Mouse (Mus musculus) fibroblast of lung, adult 2 months (primary cell): Measurements from ENCODE around the gene Ppp1r12c.
A peak's percentile ranks its signal among the peaks of the same experiment; 100 is the strongest.

Source experiments
- DNase-seq: peaks from one replicate; pipeline ENCODE4 v3.0.0-alpha.2; 2011; ENCODE audit warnings: low read depth

Gene Ppp1r12c

GRCm38 (mm10) chr7:4492284-4493224 lies 8.9 kb downstream of the Ppp1r12c start:
- no peak for DNase-seq

DNA sequence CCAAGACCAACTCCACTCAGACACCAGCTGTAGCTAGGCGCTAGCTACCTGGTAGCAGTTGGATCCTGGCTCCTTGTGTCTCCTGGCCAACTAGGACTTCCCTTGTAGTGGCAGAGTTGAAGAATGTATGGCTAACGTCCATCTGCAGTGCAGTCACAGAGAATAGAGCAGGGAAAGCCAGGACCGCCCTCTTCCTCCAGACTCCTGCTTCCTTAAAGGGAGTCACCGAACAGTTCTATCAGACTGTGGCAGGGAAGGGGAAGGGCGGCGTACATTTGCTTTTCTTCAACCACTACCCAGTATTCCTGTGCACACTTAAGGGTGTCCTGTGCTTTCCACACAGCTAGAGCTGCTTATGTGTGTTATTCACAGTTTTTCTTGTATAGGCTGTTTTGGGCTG lies 10.2 kb downstream of the Ppp1r12c start:
- DNase-seq: no peak

DNA sequence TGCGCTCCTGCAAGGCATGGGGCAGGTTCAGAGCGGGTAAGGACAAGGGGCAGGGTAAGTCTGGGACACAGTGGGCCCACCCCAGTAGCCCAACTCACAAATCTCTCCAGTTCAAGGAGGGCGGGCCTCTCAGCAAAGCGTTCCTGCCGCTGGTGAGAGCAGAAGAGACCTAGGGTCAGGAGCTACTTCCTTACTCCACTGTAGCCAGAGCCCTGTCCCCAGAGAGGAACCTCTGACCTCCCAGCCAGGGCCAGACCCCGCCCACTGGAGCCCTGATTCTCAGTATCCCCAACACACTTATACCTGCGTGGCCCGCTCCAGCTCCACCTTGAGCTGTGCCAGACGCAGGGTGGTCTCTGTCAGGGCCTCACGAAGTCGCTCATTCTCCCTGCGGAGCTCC lies 19.2 kb downstream of the Ppp1r12c start:
- no peak for DNase-seq

GRCm38 (mm10) chr7:4479674-4480073 lies 21.8 kb downstream of the Ppp1r12c start:
- DNase-seq: no peak

DNA sequence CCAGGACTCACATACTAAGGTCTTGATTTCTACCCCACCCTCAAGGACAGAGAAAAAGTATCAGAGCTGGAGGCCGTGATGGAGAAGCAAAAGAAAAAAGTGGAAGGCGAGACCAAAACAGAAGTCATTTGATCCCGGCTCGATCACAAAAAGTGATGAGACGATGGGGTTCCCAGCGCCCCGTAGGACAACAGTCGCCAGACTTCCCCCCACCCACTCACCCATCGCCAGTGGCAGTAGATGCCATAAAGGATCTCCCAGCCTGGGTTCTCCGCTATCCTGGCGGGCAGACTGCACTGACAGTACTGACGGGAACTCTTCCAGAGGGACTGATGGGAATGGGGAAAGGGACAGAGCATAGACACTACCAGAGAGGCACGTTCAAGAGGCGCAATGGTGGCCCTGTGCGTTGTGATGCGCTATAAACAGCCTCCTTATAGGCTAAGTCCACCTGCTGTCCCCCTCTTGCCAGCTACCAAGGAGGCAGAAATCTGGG lies 22.6 kb downstream of the Ppp1r12c start:
- DNase-seq: no peak

DNA sequence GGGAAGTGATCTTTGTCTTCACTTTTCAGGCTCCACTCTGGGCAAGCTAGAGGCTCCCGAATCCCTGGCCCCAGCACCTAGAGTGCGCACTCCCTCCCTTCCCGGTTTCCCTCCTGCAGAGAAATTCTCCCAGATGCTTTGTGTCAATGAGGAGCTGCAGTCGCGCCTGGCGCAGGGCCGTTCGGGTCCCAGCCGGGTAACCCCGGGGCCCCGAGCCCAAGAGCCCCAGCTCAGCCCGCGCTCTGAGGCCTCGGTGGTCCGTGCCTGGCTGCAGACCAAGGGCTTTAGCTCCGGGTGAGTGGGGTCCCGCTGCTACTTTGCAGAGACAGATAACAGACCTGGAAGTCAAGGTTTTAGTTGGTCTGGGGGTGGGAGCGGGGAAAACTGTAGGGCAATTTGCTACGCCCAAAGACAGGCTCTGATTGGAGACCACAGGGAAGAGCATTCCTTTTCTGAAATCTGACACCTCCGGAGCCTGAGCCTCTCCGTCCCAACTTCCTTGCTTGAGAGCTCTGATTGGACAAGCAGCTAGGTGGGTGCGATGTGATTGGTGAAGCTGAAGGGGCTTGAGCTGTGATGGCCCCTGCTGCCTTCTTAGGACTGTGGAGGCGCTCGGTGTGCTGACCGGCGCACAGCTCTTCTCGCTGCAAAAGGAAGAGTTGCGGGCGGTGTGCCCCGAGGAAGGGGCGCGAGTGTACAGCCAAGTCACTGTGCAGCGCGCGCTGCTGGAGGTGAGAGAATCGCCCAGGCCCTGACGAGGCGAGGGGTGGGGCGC lies 23.3 kb downstream of the Ppp1r12c start:
- peak; percentile 66 for DNase-seq

DNA sequence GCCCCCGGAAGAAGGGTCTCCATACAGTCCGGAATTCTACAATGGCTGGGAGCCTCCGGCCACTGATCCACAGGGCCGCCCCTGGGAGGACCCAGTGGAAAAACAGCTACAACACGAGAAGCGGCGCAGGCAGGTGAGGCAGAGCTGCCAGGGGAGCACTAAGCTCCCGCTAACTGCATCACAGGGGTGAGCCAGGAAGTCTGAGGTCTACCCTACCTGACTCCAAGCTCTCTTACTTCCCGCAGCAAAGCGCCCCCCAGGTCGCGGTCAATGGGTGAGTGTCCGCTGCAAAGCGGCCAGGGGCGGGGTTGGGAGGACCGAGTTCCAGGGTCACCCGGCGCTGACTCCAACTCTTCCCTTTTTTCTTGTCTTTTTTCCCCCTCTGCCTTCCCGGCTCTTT lies 27.5 kb downstream of the Ppp1r12c start:
- no peak for DNase-seq

DNA sequence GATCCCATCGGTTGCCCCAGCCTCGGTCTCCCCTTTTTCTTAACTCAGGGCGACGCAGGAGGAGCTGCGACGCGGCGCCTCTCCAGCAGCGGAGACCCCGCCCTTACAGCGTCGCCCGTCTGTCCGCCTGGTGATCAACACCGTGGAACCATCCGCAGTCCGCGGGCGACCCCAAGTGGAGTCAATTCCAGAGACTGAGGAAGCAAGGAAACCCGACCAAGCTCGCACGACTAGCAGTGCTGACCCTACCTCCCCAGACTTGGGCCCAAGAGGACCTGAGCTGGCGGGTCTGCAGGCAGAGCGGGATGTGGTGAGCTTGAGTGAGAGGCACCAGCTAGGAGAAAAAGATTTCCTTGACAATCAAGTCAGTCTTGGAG lies 30.3 kb downstream of the Ppp1r12c start:
- peak; percentile 44 for DNase-seq

DNA sequence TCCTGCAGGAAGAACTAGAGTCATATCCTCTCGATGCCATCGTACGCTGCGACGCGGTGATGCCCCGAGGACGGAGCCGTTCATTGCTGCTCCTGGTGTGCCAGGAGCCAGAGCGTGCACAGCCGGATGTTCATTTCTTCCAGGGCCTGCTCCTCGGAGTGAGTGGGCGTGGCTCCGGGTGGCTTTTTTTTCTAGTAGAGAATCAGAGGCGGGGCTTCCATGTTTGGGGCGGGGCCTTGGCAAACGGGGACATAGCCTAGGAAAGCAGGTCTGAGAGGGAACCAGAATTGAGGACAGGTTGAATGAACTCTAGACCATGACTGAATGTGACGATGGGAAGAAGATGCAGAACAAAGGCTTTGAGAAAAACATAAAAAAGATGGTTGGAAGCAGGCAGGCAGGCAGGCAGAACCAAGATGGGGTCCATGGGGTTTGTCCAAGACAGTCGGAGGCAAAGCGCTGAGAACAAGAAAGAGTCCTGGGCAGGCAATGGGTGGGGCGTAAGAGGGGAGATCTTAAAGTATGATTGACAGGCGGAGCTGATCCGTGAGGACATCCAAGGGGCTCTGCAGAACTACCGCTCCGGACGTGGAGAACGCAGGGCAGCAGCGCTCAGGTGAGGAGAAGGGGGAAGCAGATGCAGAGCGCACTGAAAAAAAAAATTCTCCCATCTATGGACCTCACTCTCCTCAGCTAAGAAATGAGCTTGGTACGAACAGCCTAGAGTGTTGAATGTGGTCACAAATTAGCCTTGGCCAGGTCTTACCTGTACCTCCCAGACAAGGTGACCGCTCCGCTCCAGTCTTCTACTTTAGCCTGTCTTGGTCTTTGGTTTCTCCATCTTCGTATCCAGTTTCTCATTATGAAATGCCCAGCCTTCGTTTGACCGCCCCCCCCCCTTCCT lies 31.0 kb downstream of the Ppp1r12c start:
- no peak for DNase-seq

DNA sequence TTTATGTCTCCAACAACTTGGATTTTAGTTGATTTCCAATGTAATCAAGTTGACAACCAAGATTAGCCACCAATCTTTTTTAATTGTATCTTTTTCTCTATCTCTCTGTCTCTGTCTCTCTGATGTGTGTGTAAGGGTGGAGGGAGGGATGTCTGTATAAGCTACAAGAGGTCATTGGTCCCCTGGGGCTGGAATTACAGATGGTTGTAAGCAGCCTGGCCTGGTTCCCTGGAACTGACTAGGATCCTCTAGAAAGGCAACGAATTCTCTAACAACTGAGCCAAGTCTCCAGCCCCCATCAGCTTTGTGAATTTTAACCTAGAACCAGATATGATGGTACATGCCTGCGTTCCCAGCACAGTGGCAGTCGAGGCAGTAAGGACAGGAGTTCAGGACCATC lies 33.7 kb downstream of the Ppp1r12c start:
- DNase-seq: no peak

DNA sequence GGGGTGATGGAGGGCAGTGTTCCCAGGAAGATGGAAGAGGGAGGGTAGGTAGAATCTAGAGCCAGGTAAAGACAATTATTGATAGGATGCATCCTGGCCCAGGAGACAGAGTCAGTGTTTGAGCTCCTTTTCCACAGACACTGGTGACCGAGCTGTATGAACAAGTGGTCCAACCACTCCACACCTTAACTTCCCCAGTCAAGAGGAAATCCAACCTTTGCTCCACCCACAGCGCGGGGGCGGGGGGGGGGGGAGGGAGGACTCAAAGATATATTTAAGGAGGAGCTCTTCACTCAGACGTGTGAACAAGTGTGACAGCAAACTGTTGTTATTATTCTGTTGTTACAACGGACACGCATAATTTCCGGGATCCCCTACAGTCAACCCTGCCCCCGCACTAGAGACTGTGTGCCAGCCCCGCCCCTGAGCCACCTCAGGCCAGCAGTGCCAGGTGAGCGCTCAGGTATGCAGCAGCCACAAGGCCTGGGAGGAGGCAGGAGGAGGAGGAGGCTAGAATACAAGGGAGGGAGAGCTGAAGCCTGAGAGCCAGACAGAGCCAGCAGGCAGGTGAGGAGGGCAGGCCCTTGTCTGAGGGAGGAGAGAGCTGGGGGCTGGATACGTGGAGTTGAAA lies 37.2 kb downstream of the Ppp1r12c start:
- no peak for DNase-seq

GRCm38 (mm10) chr7:4460576-4461434 lies 40.7 kb downstream of the Ppp1r12c start, which contains the start of gene Eps8l1:
TSS of gene Eps8l1 (plus strand) at chr7:4460674.
- no peak for DNase-seq

- no peak for DNase-seq
Observed at GRCm38 (mm10) chr7:4452644-4453043, 48.8 kb downstream of the Ppp1r12c start.

GRCm38 (mm10) chr7:4449211-4449610 lies 52.3 kb downstream of the Ppp1r12c start:
- DNase-seq: no peak

GRCm38 (mm10) chr7:4448439-4448838 lies 53.0 kb downstream of the Ppp1r12c start:
- no peak for DNase-seq

DNA sequence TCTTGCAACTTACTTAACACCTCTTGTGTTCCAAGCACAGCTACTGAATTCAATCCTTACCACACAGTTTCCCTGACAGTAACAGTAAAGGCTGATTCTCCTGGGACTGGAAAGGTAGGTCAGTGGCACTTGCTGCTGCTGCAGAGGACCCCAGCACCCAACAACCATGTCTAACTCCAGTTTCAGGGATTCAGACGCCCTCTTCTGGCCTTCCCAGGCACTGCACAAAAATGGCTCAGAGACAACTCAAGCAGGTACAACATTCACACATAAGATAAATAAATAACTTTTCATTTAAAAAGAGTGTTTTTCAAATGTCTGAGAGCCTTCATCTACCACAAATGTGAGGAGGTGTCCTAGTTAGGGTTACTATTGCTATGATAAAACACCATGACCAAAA lies 54.3 kb downstream of the Ppp1r12c start:
- DNase-seq: no peak

DNA sequence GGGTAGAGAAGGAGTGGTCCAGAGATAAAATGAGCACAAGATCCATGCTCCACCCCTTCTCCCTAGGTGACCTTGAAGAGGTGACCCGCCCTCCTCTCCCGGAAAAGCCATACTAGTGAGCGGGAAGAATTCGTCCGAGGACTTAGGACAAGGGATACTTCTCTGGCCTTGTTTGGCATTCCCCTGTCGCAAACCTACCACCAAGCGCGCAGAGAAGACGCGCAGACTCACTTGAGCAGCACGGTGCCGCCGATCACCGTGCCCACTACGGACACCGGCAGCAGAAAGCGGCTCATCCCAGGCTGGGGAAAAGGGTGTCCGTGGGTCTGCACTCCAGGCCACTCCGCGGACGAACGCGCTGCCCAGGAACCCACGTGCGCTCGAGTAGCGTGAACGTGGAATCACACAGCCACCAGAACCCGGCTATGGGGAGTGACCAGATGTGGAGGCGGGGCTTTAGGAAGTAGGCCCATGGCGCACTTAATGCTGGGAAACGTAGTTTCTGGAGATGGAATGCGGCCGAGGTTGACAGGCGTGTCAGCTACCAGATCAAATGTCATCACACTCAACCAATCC lies 56.2 kb downstream of the Ppp1r12c start, which contains the start of gene Rdh13:
TSS of gene Rdh13 (minus strand) at position 434 of the 576 bp plus-strand sequence.
- peak; percentile 76 for DNase-seq

- DNase-seq: no peak
Observed at GRCm38 (mm10) chr7:4440549-4440948, 60.9 kb downstream of the Ppp1r12c start.

DNA sequence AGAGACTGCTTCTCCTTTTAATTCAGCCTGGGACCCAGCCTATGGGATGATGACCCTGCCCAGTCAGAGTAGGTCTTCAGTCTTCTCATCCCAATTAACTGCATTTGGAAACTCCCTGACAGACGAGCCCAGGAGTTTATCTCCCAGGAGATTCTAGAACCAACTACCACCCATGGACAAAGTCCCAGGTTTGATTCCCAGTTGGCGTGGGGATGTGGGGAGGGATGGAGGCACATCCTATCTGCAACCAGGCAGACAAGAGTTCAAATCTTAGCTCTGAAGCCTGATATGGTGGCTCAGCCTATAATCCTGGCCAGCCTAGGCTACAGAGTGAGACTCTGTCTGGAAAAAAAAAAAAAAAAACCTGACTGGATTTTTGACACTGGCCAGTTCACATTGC lies 63.8 kb downstream of the Ppp1r12c start:
- DNase-seq: no peak

- no peak for DNase-seq
Observed at GRCm38 (mm10) chr7:4432026-4432425, 69.5 kb downstream of the Ppp1r12c start.
